Mouse (Mus musculus): ENCODE measurements at regions not wholly inside any gene's neighbourhood (a gene's known extent, or its start where the extent isn't known, plus 50 kb on each side); places are given as distances from the start of the nearest gene placed in this dataset.

GRCm38 (mm10) chr4:142845066-142845696 lies 367.6 kb downstream of the Prdm2 start:
- TF ChIP-seq CTCF (IDR thresholded peaks at IDR 0.05; ENCODE audit: control insufficient read depth, insufficient read depth, low read length) (no peak), POLR2A (IDR thresholded peaks at IDR 0.05; ENCODE audit: borderline replicate concordance, control insufficient read depth, low read depth, low read length) (no peak)
